Mouse (Mus musculus) c-Kit-positive CD71-negative TER-119-negative erythroid progenitor cells, embryonic 14.5 days (primary cell): ENCODE measurements around the gene Il23a.
"Not testable (repeated sequence)": the region's sequence is repeated elsewhere in the genome, so short reads cannot be mapped to it uniquely, and the experiment has no call there.

Experiments used
- DNase-seq: peaks from one replicate; pipeline ENCODE4 v3.0.0-alpha.2; 2013; ENCODE audit warnings: low read depth

Il23a gene

DNA sequence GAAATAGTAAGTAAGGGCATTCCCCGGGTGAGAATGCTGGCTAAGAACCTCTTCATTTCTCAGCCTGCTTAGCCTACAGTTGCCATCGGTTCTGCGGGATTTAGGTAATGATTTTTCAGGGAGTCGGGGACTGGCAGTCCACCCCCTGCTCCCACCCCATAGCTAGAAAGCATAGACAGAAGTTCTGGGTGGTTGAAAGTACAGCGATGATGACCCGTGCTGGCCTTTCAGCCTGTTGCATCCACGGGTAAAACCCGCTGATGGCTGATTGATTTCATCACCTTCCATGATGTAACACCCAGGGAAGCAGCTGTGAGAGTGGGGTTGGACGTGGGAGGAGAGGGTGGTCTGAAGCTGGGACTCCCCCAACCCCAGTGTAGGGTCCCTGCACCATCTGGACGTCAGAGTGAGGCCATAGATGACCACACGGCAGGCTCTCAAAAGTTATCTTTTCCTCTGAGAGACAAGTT is at the start of gene Il23a:
Gene Il23a, minus strand, starts transcription at position 51 of the 470 bp plus-strand sequence.
- no peak for DNase-seq

DNA sequence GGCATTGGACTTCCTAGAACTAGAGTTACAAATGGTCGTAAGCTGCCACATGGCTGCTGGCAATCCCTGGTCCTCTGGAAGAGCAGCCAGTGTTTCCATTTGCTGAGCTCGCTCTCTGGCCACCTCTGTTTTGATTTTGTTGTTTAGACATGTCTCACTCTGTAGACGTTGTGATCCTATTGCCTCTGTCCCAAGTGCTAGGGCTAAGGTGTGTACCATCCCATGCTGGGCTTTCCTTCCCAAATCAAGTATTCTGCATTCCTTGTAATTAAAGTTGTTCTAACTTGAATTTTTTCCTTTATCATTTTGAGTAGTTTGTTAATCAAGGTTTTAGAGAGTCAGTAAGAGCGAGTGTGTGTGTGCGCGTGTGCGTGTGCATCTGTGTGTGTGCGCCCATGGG is 49.0 kb upstream of the Il23a start:
- no peak for DNase-seq

DNA sequence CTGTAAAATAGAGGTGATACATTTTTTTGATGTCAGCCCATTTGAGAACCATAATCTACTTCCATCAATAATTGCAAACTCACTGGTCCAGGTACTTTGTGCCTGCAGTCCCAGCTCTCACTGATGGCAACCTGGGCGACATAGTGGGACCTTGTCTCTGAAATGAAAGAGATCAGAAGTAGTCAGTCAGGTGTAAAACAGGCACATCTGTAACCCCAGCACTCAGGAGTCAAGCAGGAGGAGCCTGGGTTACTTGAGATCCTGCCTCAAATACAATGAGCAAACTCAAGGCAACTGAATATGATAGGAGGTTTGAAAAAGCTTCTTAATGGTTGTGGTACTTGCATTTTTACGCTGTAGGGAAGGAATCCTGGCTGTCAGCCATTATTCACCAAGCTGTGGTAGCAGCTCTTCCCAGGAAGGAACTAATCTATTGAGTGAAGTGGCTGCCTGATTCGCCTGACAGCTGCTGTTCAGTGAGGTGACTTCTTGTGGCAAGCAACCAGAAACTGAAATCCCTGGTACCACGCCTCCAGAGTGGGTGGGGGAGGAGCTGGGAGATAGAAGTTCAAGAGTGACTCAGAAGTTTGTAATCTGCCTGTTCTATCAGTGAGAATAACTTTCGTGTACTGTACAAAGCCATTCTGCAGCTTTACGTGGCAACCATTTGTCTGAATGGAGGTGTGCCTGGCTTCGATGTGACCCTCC is 46.2 kb upstream of the Il23a start:
- DNase-seq = peak; percentile 87

DNA sequence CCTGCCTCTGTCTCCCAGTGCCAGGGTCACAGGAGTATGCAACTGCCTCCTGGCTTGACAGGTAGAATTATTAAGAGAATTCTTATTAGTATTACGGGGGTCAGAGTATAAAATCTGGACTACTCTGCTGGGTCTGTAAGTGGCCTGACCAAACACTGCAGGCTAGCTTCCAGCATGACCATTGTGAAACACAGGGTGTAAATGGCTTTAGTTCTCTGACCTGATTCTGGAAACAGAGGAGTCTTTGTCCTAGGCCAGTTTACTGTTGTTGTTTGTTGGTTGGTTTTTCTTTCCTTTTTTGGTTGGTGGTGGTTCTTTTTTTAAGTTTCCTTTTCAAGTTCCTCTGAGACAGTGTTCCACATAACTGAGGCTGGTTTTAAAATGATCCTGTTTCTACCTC is 44.9 kb upstream of the Il23a start:
- DNase-seq = no peak

DNA sequence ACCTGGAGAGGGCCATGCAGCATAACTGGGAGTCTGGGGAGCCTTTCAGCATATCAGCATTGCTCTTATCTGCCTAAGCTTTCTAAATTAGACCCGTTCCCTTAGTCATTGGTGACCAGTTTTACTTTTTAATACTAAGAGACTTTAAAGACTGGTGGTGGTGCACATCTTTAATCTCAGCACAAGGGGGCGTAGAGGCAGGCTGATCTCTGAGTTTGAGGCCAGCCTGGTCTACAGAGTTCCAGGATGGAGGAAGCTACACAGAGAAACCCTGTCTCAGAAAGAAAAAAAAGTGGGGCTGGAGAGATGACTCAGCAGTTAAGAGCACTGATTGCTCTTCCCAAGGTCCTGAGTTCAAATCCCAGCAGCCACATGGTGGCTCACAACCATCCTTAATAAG is 41.7 kb upstream of the Il23a start:
- DNase-seq = no peak

DNA sequence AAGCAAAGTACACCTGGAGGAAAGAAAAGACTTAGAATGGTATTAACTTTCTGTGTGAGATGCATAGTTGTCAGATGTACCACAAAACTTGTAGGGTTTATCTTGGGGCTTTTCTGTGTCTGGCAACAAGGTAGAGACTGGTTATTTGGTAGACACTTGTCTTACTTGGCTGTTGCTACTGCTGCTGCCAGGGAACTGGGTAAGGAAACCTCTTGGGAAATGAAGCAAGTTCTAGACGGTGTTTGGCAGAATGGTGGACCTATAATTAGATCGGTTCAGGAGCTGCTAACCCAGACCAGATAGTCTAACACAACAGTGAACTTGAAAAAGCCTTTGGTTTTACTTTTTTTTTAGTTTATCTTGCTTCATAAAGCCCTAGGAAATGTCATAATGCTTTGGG is 40.4 kb upstream of the Il23a start:
- DNase-seq = no peak

DNA sequence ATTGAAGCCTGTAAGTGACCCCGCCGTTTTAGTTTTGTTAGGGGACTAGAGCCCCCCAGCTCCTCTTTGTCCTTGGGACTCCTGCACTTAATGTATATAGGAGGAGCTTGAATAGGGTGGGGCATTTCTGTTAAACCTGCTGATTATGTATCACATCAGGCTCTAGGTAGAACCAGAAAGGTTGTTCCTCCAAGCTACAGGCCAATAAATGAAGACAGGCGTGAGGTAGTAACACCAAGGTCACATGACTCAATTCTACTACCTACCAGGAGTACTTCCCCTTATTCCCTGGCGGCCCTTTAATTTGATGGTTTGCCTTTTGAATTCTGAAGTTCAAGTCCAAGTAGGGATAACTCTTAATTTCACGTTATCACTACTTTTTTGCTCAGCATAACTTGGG is 39.9 kb upstream of the Il23a start:
- no peak for DNase-seq

DNA sequence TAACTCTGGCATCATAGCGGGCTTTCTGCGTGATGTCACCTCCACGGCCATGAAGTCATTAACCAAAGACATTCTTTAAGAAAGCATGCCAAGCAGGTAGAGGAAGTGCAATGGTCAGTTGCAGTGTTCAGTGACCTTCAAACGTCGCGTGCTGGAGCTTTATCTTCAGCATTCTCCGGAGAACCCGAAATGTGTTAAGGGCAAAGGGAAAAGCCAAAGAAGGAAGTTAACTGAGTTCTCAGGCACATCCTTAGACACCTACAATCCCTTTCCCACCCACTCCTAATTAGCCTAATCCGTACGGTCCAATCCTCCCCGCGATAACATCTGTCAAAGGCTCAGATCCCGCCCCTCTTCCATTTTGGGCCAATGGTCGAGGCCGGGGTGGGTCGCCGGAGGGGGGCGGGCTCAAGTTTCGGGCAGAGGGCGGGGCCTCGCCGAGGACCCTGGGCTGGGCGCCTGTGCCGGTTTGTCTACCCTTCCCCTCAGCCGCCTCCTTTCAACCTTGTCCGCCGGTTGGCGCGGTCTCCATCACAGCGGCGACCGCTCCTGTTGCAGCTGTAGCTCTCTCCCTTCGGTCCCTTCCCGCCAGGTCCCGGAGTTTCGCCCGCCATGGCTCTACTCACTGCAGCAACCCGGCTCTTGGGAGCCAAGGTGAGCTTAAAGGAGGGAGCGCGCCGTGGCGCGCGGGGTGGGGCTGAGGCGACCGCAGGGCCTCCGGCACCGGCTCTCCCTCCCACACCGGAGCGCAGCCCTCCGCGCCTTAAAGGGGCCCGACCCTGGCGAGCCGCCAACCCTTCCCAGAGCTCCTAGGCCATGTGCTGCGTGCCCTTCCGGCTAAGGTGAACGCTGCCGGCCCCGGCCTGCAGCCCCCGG is 39.0 kb upstream of the Il23a start, which contains the start of gene Cs:
Gene Cs, plus strand, starts transcription at position 429 of the 876 bp plus-strand sequence.
- DNase-seq = peak; percentile 95

DNA sequence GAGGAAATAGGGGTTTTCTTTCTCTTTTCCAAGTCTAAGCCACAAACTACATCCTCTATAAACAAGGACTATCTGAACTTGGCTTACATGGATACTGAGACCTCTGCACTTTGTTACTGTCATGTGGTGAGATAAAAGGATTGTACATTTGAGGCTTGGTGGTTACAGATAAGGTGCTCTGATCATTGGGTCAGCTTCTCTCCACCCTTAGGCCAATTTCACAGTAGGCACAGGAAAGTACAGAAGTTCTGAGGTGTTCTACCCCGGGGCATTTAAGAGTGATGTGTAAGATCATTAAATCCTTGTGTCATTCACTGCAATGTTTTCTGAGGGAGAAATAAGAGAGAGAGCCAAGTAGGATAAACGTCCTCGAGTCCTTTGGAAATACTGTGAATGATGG is 38.0 kb upstream of the Il23a start:
- DNase-seq = no peak

DNA sequence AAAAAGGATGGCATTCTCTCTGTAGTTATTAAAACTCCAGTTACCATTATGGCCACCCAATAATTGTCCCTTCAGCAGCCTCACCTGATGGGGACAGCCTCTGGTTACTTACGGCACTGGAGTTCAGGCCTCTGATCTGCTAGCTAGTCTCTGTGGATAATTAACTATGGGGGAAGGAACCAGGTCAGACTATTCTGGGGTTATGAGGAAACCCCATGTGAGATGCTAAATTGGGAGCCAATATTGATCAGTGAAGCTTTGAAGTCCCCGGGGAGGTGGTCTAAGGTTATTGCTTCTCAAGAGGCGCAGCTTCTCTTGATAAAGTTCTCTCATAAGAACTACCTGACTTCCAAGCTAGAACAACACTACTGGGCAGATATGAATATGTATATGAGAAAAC is 37.6 kb upstream of the Il23a start:
- no peak for DNase-seq

DNA sequence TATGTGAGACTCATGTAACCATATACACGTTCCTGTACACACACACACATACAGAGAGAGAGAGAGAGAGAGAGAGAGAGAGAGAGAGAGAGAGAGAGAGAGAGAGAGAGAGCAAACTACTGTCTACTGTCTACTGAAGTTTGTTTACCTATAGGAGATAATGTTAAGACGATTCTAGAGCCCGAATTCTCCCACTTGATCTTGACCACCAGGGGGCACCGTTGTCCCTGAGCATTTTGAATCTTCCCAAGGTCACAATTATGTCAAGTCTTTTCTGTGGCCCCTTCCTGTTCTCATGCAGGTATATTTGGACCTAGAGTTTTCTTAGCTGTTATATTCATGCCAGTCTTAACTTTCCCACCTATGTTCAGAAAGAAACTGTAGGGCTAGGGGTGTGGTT is 37.0 kb upstream of the Il23a start:
- DNase-seq = peak; percentile 85

DNA sequence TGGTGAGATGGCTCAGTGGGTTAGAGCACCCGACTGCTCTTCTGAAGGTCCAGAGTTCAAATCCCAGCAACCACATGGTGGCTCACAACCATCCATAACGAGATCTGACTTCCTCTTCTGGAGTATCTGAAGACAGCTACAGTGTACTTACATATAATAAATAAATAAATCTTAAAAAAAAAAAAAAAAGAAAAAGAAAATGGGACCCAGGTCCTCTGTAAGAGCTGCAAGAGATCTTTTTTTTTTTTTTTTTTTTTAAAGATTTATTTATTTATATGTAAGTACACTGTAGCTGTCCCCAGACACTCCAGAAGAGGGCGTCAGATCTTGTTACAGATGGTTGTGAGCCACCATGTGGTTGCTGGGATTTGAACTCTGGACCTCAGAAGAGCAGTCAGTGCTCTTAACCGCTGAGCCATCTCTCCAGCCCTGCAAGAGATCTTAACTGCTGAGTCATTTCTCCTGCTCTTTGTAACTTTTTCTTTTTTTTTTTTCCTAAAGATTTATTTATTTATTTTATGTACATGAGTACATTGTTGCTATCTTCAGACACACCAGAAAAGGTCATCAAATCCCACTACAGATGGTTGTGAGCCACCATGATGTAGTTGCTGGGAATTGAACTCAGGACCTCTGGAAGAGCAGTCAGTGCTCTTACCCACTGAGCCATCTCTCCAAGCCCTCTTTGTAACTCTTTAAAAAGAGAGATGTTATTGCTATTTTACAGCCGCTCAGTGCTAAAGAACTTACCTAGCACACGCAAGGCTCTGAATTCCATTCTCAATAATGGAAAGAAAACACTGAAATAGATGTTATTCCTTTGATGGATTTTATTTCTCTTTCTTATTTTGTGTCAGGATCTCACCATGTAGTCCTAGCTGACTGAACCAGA is 34.1 kb upstream of the Il23a start:
- not testable (repeated sequence) for DNase-seq

DNA sequence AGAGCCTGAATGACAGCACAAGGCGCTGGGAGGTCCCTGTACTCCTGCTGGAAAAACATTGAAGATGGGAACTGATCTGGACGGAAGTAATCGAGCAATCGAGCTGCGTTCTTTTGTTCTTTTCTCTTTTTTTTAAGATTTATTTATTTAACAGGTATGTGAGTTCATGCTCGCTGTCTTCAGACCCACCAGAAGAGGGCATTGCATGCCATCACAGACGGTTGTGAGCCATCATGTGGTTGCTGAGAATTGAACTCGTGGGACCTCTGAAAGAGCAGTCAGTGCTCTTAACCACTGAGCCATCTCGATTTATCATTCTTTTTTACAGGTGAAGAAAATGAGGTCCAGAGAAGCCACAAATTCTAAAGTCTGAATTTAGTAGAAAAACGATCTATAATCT is 29.1 kb upstream of the Il23a start:
- DNase-seq = no peak

DNA sequence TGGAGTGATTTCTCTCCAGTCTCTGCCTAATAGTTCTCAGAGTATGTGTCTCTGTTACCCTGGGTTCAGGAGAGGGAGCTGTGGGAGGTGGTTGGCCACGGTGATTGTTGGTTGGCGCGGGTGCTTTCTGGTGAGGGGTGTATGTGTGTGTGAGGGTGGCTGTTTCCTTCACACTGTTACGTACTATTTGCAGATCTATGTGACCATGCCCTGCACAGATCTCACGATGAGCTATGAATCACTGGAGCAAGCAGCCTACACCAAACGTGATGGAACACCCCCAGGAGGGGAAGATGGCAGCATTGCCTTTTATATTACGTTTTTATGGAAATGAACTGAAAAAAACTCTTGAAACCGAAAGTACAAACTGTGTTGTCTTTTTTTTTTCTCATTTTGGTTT is 28.3 kb upstream of the Il23a start:
- no peak for DNase-seq

DNA sequence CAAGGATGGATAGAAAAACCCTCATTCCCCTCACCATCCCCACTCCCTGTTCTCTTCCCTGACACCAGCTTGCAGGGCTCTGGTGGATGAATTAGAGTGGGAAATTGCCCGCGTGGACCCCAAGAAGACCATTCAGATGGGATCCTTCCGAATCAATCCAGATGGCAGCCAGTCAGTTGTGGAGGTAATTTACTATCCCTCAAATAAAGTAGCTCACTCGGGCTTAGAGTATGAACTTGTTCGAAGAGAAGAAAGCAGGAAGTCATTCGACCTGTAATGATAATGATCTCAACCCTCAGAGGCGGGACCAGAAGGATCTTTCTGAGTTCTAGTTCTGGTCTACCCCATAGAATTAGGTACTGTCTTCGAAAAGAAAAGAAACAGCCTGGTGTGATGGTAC is 25.0 kb upstream of the Il23a start:
- no peak for DNase-seq

DNA sequence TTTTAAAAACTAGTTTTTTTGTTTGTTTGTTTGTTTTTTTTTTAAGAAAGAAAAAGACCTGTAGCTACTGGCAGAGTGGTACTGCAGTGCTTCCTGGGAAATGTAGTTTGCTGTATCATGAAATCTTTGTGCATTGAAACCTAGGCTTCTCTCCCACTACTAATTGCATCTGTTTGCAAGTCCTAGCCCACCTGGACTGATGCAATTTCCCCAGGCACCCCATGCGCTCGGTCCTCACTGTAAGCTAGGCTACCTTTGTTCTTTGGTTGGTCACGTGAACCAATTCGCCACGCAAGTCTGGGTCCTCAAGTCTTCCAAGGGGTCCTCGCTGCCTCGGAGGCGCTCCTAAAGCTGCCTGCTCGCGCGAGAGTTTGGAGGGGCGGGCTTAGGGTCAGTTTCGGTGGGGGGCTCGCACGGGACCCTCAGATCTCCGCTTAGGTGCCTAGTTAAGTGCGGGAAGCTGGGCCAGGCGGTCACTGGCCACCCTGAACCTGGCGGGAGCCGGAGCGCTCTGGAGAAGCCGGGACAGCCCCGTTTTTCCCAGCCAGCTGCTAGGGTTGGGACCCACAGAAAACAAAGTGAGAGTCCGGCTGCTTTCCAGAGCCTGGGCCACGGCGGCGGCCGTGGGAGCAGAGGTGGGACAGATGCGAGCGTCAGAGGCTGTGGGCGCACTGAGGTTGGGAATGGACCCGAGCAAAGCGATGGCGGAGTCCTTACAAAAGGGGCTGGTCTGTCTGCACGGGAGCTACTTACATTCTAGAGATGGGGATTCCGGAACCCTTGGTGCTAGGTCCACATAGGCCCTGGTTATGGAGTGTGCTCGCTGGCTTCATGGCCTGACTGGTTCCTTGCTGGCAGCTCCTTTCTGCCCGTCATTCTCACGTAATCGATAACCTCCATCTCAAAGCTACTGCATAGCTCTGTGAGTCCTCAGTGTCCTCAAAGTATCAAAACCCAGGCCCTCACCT is 23.9 kb upstream of the Il23a start, which contains the start of gene Cnpy2:
Gene Cnpy2, plus strand, starts transcription at position 319 of the 968 bp plus-strand sequence.
- peak; percentile 77 for DNase-seq

DNA sequence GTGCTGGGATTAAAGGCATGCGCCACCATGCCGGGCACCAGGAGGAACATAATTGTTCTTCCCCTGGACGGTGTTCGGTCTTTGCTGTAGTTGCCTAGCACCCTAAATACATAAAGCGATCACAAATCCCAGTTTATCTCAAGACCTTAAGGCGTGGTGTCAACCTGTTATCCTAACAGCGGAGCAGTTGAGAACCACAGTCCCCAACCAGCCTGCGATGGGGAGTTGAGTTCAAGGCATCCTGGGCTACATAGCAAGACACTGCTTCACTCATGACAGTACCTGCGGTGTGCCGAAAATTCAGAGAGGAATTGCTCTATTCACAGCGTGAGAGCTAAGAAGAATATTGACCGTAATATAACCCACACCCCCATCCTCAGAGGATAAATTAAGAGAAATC is 23.1 kb upstream of the Il23a start:
- no peak for DNase-seq

DNA sequence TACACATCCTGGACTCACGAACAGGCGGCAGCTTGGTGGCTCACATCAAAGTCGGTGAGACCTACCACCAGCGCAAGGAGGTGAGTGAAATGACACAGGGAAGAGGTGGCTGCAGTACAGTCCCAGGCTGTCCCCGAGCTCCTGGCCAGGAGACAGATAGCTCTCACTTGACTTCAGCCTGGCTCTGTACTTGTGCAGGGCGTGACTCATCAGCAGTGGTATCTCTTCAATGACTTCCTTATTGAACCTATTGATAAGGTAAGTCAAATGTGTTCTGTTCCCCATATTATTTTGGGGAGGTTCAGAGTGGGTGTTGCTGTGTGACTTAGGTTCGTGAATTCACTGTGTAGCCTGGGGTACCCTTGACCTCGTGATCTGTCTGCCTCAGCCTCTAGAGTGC is 17.0 kb upstream of the Il23a start:
- no peak for DNase-seq

DNA sequence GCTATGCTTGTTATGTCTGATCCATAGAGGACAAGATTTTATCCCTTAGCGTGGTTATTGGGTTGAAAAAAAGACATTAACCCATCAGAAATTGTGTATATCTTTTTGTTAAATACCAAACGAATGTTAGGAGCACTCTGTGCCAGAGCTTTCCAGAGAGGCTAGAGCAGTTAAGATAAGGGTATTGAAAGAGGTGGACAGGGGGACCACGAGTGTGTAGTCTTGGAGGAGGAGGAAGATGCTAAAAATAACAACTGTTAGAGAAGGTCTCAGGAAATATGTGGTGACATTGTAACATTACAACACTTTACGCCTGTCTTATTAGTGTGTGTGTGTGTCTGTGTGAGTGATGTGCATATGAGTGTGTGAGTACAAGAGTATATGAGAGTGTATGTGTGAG is 12.3 kb upstream of the Il23a start:
- DNase-seq = no peak

DNA sequence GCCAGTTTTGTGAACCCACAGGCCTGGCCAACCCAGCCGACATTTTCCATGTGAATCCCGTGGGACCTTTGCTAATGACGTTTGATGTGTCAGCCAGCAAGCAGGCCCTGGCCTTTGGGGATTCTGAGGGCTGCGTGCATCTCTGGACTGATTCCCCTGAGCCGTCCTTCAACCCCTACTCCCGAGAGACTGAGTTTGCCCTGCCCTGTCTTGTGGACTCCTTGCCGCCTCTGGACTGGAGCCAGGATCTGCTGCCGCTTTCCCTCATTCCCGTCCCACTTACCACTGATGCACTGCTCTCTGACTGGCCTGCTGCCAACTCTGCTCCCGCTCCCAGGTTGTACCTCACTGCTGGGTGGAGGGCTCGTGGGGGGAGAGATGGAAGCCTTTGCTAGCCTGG is 11.6 kb upstream of the Il23a start:
- no peak for DNase-seq

DNA sequence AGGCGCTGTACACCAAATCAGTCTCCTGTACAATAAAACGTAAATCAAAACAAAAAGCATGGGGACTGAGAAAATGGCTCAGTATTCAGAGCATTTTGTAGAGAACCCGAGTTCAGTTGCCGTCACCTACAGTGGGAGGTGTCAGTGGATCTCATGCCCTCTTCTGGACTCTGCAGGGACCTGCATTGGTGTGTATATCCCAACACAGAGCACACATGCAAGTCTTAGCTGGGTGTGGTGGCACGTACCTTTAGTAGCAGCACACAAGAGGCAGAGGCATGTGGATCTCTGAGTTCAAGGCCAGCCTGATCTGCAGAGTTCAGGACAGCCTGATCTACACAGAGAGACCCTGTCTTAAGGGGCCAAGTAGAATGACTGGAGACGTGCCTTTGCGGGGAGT is 11.1 kb upstream of the Il23a start:
- no peak for DNase-seq
